Mouse (Mus musculus): Measurements from ENCODE around the gene Ruvbl1.

DNA sequence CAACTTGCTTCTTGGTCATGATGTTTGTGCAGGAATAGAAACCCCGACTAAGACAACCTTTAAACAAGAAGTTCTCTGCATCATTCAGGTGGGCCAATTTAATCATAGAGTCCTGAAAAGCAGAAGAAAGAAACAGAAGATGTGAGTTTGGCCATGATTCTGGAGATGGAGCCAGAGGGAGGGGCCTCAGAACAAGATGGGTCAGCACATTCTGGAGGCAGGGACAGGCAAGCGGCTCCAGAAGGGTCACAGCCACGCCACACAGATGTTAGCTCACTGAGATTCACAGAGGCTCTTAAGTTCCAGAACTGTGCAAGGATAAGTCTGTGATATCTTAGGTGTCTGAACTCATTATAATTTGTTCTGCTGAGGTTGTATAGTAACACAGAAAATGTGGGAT is 79.0 kb downstream of the Ruvbl1 start:
- TF ChIP-seq CTCF (IDR thresholded peaks at IDR 0.05; ENCODE audit: extremely low read depth, insufficient read depth, insufficient read length, insufficient replicate concordance) (no peak), POLR2A (IDR thresholded peaks at IDR 0.05; ENCODE audit: low read depth, low read length) (no peak)
